Mouse (Mus musculus): ENCODE data around the gene Tcf20.

Gene Tcf20

DNA sequence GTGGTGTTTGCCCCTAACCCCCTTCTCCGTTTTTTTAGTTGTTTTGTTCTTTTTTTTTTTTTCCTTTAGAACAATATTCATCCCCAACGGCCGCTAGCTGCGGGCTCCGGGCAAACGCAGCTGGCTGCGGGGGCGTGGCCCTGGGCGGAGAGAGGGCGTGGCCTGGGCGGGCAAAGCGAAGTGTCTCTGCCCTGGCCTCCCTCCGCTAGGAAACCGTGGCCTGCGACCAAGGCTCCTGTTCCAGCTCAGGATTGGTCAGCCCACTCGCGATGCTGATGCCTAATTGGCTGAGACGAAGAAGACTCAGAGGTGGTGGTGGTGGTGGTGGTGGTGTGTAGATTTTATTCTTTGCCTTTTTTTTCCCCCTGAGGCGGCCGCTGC, at the start of gene Tcf20:
Tcf20 (minus strand) TSS at position 141 of the 381 bp plus-strand sequence.
- DNase-seq (ENCODE audit: low spot score): peak; percentile 82

- DNase-seq (ENCODE audit: low spot score): peak; percentile 55
Measured at GRCm38 (mm10) chr15:83036900-83037519, 49.3 kb upstream of the Tcf20 start.

DNA sequence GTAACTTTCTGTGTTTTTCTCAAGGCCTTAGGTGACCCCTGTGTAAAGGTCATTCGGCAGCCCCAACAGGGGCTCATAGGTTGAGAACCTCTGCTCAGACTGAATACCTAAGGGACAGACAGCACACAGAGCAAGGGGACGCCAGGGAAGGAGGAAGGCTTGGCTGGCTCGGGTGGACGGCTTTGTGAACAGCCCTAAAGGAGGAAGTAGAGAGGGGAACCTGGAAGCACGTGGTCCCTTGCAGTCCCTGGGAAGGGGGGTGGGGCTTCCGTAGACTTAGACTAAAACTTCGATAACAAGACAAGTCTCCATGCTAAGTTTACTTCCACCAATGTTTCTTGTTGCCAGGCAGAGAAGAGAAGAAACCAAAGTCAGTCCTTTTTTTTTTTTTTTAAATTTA, 48.4 kb upstream of the Tcf20 start:
- DNase-seq (ENCODE audit: low spot score): no peak

- no peak for DNase-seq (ENCODE audit: low spot score)
Measured at GRCm38 (mm10) chr15:83034275-83034977, 46.8 kb upstream of the Tcf20 start.

DNA sequence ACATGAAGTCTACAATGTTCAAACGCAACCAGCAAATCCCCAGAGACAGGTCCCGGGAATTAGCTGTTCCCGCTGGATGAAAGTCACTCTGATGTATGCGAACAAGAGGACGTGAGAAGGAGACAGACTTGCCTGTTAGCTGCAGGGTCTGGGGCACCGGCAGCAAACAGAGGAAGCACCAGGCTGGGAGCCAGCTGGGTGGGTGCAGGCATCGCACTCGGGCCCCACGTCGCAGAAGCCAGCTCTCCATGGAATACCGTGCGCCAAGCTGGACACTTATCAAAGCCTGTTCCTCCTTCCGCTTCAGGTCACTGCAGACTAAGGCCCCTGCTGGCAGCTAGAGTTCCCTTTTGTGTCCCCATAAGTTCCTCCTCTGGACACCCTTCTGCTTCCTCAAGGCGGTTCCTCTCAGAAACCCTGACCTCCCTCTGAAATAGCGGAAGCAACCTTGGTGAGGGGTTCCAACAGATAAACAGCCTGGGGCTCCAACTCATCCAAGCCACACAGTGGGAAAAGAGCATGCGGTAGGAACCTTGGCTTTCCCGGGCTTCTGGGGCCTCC, 45.4 kb upstream of the Tcf20 start, which contains the start of gene Nfam1:
Nfam1 (minus strand) TSS at position 326 of the 561 bp plus-strand sequence.
- DNase-seq (ENCODE audit: low spot score): no peak

- DNase-seq (ENCODE audit: low spot score): no peak
Measured at GRCm38 (mm10) chr15:83030884-83031283, 43.2 kb upstream of the Tcf20 start.

GRCm38 (mm10) chr15:83029725-83030718, 42.4 kb upstream of the Tcf20 start:
- no peak for DNase-seq (ENCODE audit: low spot score)

DNA sequence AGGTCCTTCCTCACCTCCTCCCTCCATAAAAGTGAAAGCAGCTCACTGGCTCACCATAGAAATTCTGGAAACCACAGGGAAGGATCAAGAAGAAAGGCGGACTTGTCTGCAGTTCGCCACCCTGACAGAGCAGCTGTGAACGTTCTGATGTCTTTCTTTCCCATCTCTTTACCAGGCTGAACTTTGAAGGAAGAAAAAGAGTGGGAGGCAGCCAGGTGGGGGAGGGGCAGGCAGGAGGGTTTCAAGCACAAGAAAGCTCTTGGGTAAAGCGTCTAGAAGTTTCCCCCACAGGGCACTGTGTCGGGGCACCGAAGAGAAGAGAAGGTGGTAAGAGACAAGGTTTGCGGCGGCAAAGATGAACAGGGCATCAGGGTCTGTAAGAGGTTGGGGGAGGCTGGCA, 38.5 kb upstream of the Tcf20 start:
- DNase-seq (ENCODE audit: low spot score): no peak

GRCm38 (mm10) chr15:83025041-83025760, 37.5 kb upstream of the Tcf20 start:
- DNase-seq (ENCODE audit: low spot score): no peak

- no peak for DNase-seq (ENCODE audit: low spot score)
Measured at GRCm38 (mm10) chr15:83022947-83023346, 35.3 kb upstream of the Tcf20 start.

GRCm38 (mm10) chr15:83010990-83011664, 23.5 kb upstream of the Tcf20 start:
- no peak for DNase-seq (ENCODE audit: low spot score)

DNA sequence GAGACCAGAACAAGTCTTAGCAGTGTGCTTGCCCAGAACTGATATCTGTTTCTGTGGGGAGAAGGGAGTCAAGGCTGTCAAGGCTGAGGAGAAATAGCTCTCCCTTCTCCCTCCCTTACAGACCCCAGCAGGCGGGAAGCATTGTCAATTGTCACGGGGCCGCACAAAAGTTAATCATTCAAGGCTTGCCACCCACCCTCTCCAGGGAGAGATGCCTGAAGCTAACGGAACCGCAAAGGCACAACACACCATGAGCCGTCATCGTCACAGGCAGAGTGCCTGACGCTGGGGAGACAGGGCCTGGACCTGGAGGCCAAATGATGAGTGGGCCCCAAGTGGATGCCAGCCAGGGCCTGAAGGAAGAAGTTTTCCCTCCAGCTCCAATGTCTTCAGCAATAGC, 22.8 kb upstream of the Tcf20 start:
- DNase-seq (ENCODE audit: low spot score): no peak

DNA sequence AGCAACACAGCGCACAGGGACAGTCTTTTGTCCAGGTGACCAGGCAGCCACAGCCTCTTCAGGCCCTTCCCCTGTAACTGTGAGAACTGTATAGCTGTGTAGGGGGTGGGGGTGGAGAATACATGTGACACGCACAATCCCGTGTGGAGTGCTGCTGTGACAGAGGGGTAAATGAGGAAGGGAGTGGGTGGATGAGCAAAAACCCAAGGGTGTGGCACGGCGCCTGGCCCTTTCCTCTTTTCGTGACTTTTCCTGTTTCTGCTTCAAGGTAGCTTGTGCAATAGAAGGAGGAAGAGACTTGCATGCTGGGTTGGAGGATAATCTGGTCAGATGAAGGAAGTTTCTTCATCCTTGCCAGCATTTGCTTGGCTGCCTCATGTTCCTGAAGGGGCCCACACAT, 21.9 kb upstream of the Tcf20 start:
- DNase-seq (ENCODE audit: low spot score): no peak

- DNase-seq (ENCODE audit: low spot score): no peak
Measured at GRCm38 (mm10) chr15:83008761-83009423, 21.2 kb upstream of the Tcf20 start.

GRCm38 (mm10) chr15:83007346-83007920, 19.8 kb upstream of the Tcf20 start:
- no peak for DNase-seq (ENCODE audit: low spot score)

- DNase-seq (ENCODE audit: low spot score): no peak
Measured at GRCm38 (mm10) chr15:83002665-83003548, 15.2 kb upstream of the Tcf20 start.

- no peak for DNase-seq (ENCODE audit: low spot score)
Measured at GRCm38 (mm10) chr15:82998811-82999221, 11.1 kb upstream of the Tcf20 start.

GRCm38 (mm10) chr15:82996431-82996830, 8.8 kb upstream of the Tcf20 start:
- DNase-seq (ENCODE audit: low spot score): no peak

DNA sequence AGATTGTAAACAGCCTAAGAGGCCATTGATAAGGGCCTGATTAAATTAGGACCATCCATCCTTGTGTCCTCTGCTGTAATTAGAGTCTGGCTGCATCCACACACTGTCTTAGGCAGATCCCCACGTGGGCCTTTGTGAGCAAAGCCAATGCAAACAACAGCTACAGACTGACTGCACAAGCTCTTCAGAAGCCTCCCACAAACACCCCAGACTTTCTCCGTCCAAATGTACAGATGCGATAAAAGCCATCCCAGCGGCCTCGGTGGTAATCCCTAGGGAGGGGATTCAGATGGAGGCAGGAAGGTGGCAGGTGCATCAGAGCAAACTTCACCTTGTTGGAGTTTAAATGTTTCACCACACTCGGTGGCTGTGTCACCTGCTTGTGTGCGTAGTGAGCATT, 7.6 kb upstream of the Tcf20 start:
- no peak for DNase-seq (ENCODE audit: low spot score)
